Mouse (Mus musculus) limb, embryonic 14.5 days (tissue): ENCODE data around the gene Prss38. TPM values are rescaled to one million over a fixed set of nuclear protein-coding genes. Genes with fewer than 3 reads are reported as not detected.

Source experiments
- ATAC-seq: fragments of 200-750 bp; cut with Nextera tagmentation; 2 replicates; pipeline ENCODE4 v1.8.0; 2017; ENCODE audit warnings: low read depth, moderate number of reproducible peaks, moderate TSS enrichment; ENCODE audit not compliant: low FRiP score
- DNase-seq: peaks from one replicate; pipeline ENCODE4 v3.0.0-alpha.2; 2015; ENCODE audit warnings: low spot score
- H3K27ac ChIP-seq: fragments of 300-500 bp; sonication (generic); replicated peaks from 2 replicates; pipeline ENCODE4 v1.5.1; 2014; ENCODE audit warnings: low read depth, mild to moderate bottlenecking, low read length, moderate library complexity, mixed read lengths
- H3K27me3 ChIP-seq: fragments of 300-500 bp; sonication (generic); 2 replicates; pipeline ENCODE4 v1.6.1; 2014; ENCODE audit warnings: low read length, mixed read lengths; ENCODE audit not compliant: control insufficient read depth, insufficient read depth
- H3K36me3 ChIP-seq: fragments of 300-500 bp; sonication (generic); 2 replicates; pipeline ENCODE4 v1.6.1; 2014; ENCODE audit warnings: mild to moderate bottlenecking, low read length, moderate library complexity, mixed read lengths; ENCODE audit not compliant: control insufficient read depth, insufficient read depth
- H3K4me1 ChIP-seq: fragments of 300-500 bp; sonication (generic); 2 replicates; pipeline ENCODE4 v1.6.1; 2014; ENCODE audit warnings: antibody characterized with exemption, low read length, mixed read lengths; ENCODE audit not compliant: control insufficient read depth, insufficient read depth
- H3K4me2 ChIP-seq: fragments of 300-500 bp; sonication (generic); replicated peaks from 2 replicates; pipeline ENCODE4 v1.6.1; 2014; ENCODE audit warnings: low read depth, mild to moderate bottlenecking, low read length, moderate library complexity; ENCODE audit not compliant: severe bottlenecking
- H3K4me3 ChIP-seq: fragments of 300-500 bp; sonication (generic); replicated peaks from 2 replicates; pipeline ENCODE4 v1.5.1; 2014; ENCODE audit warnings: low read length
- H3K9ac ChIP-seq: fragments of 300-500 bp; sonication (generic); 2 replicates; pipeline ENCODE4 v1.6.1; 2014; ENCODE audit warnings: mild to moderate bottlenecking, low read depth, low read length, moderate library complexity; ENCODE audit not compliant: severe bottlenecking
- H3K9me3 ChIP-seq: fragments of 300-500 bp; sonication (generic); 2 replicates; pipeline ENCODE4 v1.6.1; 2016; ENCODE audit warnings: low read length; ENCODE audit not compliant: control insufficient read depth
- POLR2A ChIP-seq: fragments of 200-500 bp; IDR thresholded peaks from 2 replicates; pipeline ENCODE4 v1.8.0; 2012; ENCODE audit warnings: inconsistent platforms, mild to moderate bottlenecking, moderate library complexity, borderline replicate concordance; ENCODE audit not compliant: insufficient read depth, insufficient read length; ENCODE audit errors: extremely low read depth
- whole genome bisulfite sequencing: fragments of 180-500 bp; shearing (Covaris S2); extraction: QIAGEN DNeasy Blood & Tissue Kit; methylation state at CpG from one replicate; pipeline ENCODE4 v1.1.7; 2014; 5-methylcytosine and 5-hydroxymethylcytosine counted together
- polyA plus RNA-seq, 2 experiments: library from polyadenylated mRNA; depleted of rRNA in 1 of 2; stranded (reverse) in 1 of 2; unstranded in 1 of 2; fragments of >200 nt; fragmentation: Nextera tagmentation in 1 of 2; extraction: Ambion mirVana in 1 of 2; gene quantifications; 2 replicates each; pipeline versions ENCODE4 v1.2.1 to v1.2.3; 2012 to 2014

Prss38 gene
- polyA plus RNA-seq, 2 experiments, result 0.13 TPM; not detected in 1

DNA sequence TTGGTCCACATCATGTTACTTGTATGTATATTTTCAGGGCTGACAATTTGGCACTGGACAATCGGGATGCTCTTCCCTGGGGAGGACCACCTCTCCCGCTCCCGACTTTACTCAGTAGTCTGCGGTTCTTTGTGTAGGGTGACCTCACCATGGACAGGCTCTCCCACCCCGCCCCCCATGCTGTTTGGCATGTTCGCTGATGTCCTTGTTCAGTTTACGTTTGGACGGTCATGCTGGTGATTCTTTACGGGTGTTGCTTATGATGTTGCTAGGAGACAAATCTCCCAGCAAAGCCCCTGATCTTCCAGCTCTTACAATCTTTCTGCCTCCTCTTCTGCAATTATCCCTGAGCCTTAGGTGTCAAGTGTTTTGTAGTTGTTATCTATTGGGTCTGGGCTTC lies 15.0 kb upstream of the Prss38 start:
- Histone ChIP-seq H3K27me3 (no peaks in the 10 kb centered on the region), H3K36me3 (no peaks in the 10 kb centered on the region), H3K27ac (no peak overlapping the region), H3K4me2 (no peak overlapping the region), H3K4me1 (peaks cover 17% of the 10 kb centered on the region), H3K4me3 (no peak overlapping the region), H3K9me3 (no peaks in the 10 kb centered on the region), H3K9ac (no peak overlapping the region)
- ATAC-seq (no peak), DNase-seq (no peak)
- WGBS, result 63% methylated on average over 9 of the region's 9 CpGs
- TF ChIP-seq POLR2A, result no peak

DNA sequence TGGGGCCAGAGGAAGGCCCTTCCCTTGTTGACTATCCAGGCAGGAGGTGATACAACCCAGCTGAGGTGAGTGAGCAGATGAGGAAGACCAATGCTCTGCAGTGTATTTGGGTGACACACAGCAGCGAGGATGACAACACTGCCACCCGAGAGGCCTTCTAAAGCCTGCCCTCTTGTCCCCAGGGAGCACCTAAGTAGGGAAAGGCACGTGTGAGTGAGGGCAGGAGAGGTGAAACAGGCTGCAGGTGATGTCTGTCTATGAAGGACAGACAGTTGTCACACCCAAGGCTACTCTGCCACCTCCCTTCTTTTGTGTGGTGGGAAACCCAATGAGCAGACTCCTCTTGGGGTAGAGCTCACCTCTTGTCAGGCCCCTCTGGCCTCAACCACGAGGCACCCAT lies 14.2 kb upstream of the Prss38 start:
- no peak for TF ChIP-seq POLR2A
- ATAC-seq (no peak), DNase-seq (no peak)
- H3K27ac ChIP-seq, result no peak overlapping the region
- H3K4me2 ChIP-seq, result no peak overlapping the region
- no peaks in the 10 kb centered on the region for H3K27me3 ChIP-seq
- no peak overlapping the region for H3K9ac ChIP-seq
- H3K9me3 ChIP-seq, result no peaks in the 10 kb centered on the region
- no peak overlapping the region for H3K4me3 ChIP-seq
- no peaks in the 10 kb centered on the region for H3K36me3 ChIP-seq
- 63% methylated on average over 4 of the region's 4 CpGs for whole genome bisulfite sequencing
- peaks cover 26% of the 10 kb centered on the region for H3K4me1 ChIP-seq

GRCm38 (mm10) chr11:59388806-59389205 lies 13.3 kb upstream of the Prss38 start:
- Histone ChIP-seq H3K36me3 (no peaks in the 10 kb centered on the region), H3K4me3 (no peak overlapping the region), H3K4me2 (no peak overlapping the region), H3K4me1 (peaks cover 30% of the 10 kb centered on the region), H3K27me3 (no peaks in the 10 kb centered on the region), H3K27ac (no peak overlapping the region), H3K9me3 (no peaks in the 10 kb centered on the region), H3K9ac (no peak overlapping the region)
- ATAC-seq, result no peak
- TF ChIP-seq POLR2A, result no peak
- DNase-seq, result no peak
- 77% methylated on average over 4 of the region's 4 CpGs for WGBS

DNA sequence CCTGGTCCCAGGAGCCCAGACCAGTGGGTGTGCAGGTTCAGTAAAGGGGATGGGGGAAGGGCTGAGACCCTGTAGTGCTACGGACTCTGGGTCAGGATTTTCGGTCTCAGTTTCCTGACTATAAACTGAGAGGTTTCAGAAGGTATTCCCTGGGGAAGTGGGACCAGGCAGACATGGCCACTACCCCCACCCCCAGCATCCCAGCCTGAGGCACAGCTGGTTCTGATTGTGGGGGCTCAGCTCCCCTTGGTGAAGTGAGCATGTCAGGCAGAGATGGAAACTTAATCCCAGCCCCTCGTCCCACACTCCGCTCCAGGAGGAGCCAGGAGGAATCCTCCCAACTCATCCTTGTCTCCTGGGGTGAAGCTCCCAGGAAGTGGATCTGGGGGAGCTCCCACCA lies 12.0 kb upstream of the Prss38 start:
- Histone ChIP-seq H3K4me3 (no peak overlapping the region), H3K27ac (no peak overlapping the region), H3K9me3 (no peaks in the 10 kb centered on the region), H3K27me3 (no peaks in the 10 kb centered on the region), H3K4me1 (peaks cover 25% of the 10 kb centered on the region), H3K9ac (no peak overlapping the region), H3K4me2 (no peak overlapping the region), H3K36me3 (no peaks in the 10 kb centered on the region)
- ATAC-seq, result no peak
- DNase-seq, result no peak
- no peak for TF ChIP-seq POLR2A
- WGBS, result 12% methylated on average over 4 of the region's 4 CpGs

- no peak overlapping the region for H3K4me3 ChIP-seq
- H3K4me1 ChIP-seq, result peaks cover 25% of the 10 kb centered on the region
- DNase-seq (no peak), ATAC-seq (no peak)
- no peak overlapping the region for H3K27ac ChIP-seq
- 15% methylated on average over 8 of the region's 8 CpGs for WGBS
- H3K9me3 ChIP-seq, result no peaks in the 10 kb centered on the region
- H3K36me3 ChIP-seq, result no peaks in the 10 kb centered on the region
- H3K4me2 ChIP-seq, result no peak overlapping the region
- H3K9ac ChIP-seq, result no peak overlapping the region
- TF ChIP-seq POLR2A, result no peak
- H3K27me3 ChIP-seq, result no peaks in the 10 kb centered on the region
Measured at GRCm38 (mm10) chr11:59385123-59385522, 9.7 kb upstream of the Prss38 start.

- no peak overlapping the region for H3K4me3 ChIP-seq
- no peak for TF ChIP-seq POLR2A
- no peak for DNase-seq
- no peaks in the 10 kb centered on the region for H3K9me3 ChIP-seq
- ATAC-seq, result no peak
- H3K4me2 ChIP-seq, result no peak overlapping the region
- peaks cover 25% of the 10 kb centered on the region for H3K4me1 ChIP-seq
- 17% methylated on average over 7 of the region's 7 CpGs for WGBS
- no peak overlapping the region for H3K9ac ChIP-seq
- H3K27me3 ChIP-seq, result no peaks in the 10 kb centered on the region
- H3K27ac ChIP-seq, result no peak overlapping the region; the same call in 1 of the 2 replicates
- no peaks in the 10 kb centered on the region for H3K36me3 ChIP-seq
Measured at GRCm38 (mm10) chr11:59384441-59384959, 9.0 kb upstream of the Prss38 start.
